Mouse (Mus musculus) myocyte (in vitro differentiated cells): ENCODE data around the gene Dmac2. TPM values are rescaled to one million over a fixed set of nuclear protein-coding genes. Genes with fewer than 3 reads are reported as not detected.

Experiments used
- H3K27me3 ChIP-seq: one replicate; pipeline ENCODE4 v1.6.1; 2011; ENCODE audit not compliant: control insufficient read depth, insufficient read depth, insufficient read length
- H3K36me3 ChIP-seq: one replicate; pipeline ENCODE4 v1.6.1; 2011; ENCODE audit not compliant: control insufficient read depth, insufficient read depth
- H3K4me2 ChIP-seq: one replicate; pipeline ENCODE4 v1.6.1; 2011; ENCODE audit warnings: low read depth, control low read depth
- H3K4me3 ChIP-seq: one replicate; pipeline ENCODE4 v1.5.1; 2011; ENCODE audit warnings: mild to moderate bottlenecking, control low read depth, moderate library complexity
- H3K79me2 ChIP-seq: one replicate; pipeline ENCODE4 v1.6.1; 2011; ENCODE audit not compliant: control insufficient read depth, insufficient read depth
- H3ac ChIP-seq: one replicate; pipeline ENCODE4 v1.6.1; 2011; ENCODE audit not compliant: control insufficient read depth, insufficient read length
- CEBPB ChIP-seq: IDR thresholded peaks from 2 replicates; pipeline ENCODE4 v1.6.1; 2011; ENCODE audit warnings: mild to moderate bottlenecking, moderate library complexity; ENCODE audit not compliant: poor library complexity, insufficient read depth, severe bottlenecking
- E2F4 ChIP-seq: IDR thresholded peaks from one replicate; pipeline ENCODE4 v1.6.1; 2011; ENCODE audit warnings: mild to moderate bottlenecking, control low read depth, moderate library complexity; ENCODE audit not compliant: insufficient read depth
- MAX ChIP-seq: IDR thresholded peaks from one replicate; pipeline ENCODE4 v1.6.1; 2011; ENCODE audit warnings: low read depth, mild to moderate bottlenecking, control low read depth
- MYOD1 ChIP-seq, 3 experiments: IDR thresholded peaks; one replicate each; pipeline ENCODE4 v1.6.1; 2011; ENCODE audit warnings: control low read depth in 2 of 3, low read depth in 2 of 3, mild to moderate bottlenecking in 2 of 3, moderate library complexity in 1 of 3; ENCODE audit not compliant: insufficient read length in 2 of 3, control insufficient read depth in 1 of 3
- MYOG ChIP-seq, 3 experiments: IDR thresholded peaks; one replicate each; pipeline ENCODE4 v1.6.1; 2011; ENCODE audit warnings: control low read depth in 2 of 3, low read depth in 2 of 3, mild to moderate bottlenecking in 2 of 3; ENCODE audit not compliant: insufficient read length in 2 of 3, control insufficient read depth in 1 of 3, insufficient read depth in 1 of 3
- POLR2A ChIP-seq: IDR thresholded peaks from one replicate; pipeline ENCODE4 v1.6.1; 2011; ENCODE audit warnings: low read depth, mild to moderate bottlenecking, control low read depth, moderate library complexity; ENCODE audit not compliant: insufficient read length
- POLR2AphosphoS2 ChIP-seq: IDR thresholded peaks from one replicate; pipeline ENCODE4 v1.6.1; 2011; ENCODE audit warnings: low read depth, control low read depth; ENCODE audit not compliant: insufficient read length
- REST ChIP-seq: IDR thresholded peaks from one replicate; pipeline ENCODE4 v1.6.1; 2011; ENCODE audit warnings: mild to moderate bottlenecking, control low read depth, moderate library complexity; ENCODE audit not compliant: insufficient read depth, insufficient read length
- SRF ChIP-seq: IDR thresholded peaks from one replicate; pipeline ENCODE4 v1.6.1; 2011; ENCODE audit warnings: low read depth; ENCODE audit not compliant: control insufficient read depth, insufficient read length
- TCF12 ChIP-seq: IDR thresholded peaks from one replicate; pipeline ENCODE4 v1.6.1; 2011; ENCODE audit warnings: mild to moderate bottlenecking, control low read depth; ENCODE audit not compliant: poor library complexity, insufficient read depth, severe bottlenecking
- TCF3 ChIP-seq: IDR thresholded peaks from one replicate; pipeline ENCODE4 v1.6.1; 2011; ENCODE audit warnings: low read depth, control low read depth; ENCODE audit not compliant: insufficient read length
- USF1 ChIP-seq: IDR thresholded peaks from one replicate; pipeline ENCODE4 v1.6.1; 2011; ENCODE audit warnings: low read depth, mild to moderate bottlenecking, control low read depth, moderate library complexity
- polyA plus RNA-seq: library from polyadenylated mRNA; unstranded; fragments of >200 nt; fragmentation: generic; extraction: Trizol; gene quantifications from one replicate; pipeline ENCODE4 v1.2.1, GENCODE M21; 2012; ENCODE audit warnings: missing spikeins

The Dmac2 gene
- polyA plus RNA-seq, 1 experiment, result 13.0 TPM

GRCm38 (mm10) chr7:25620751-25621150 lies 1.5 kb downstream of the Dmac2 start:
- Histone ChIP-seq H3K79me2 (no peaks in the 10 kb centered on the region), H3K4me3 (no peak overlapping the region), H3K27me3 (peaks cover 4% of the 10 kb centered on the region), H3ac (no peak overlapping the region), H3K4me2 (no peak overlapping the region), H3K36me3 (no peaks in the 10 kb centered on the region)
- TF ChIP-seq TCF3, result no peak

GRCm38 (mm10) chr7:25623857-25624370 lies 4.7 kb downstream of the Dmac2 start:
- H3K4me2 ChIP-seq, result no peak overlapping the region
- no peaks in the 10 kb centered on the region for H3K27me3 ChIP-seq
- no peaks in the 10 kb centered on the region for H3K36me3 ChIP-seq
- TF ChIP-seq POLR2A (no peak), MYOG (IDR thresholded peaks at IDR 0.05; ENCODE audit: control insufficient read depth in 1 of 3, insufficient read depth in 1 of 3, insufficient read length in 2 of 3, low read depth in 2 of 3) (no peak), TCF12 (no peak)
- H3K4me3 ChIP-seq, result no peak overlapping the region
- no peaks in the 10 kb centered on the region for H3K79me2 ChIP-seq
- H3ac ChIP-seq, result no peak overlapping the region

GRCm38 (mm10) chr7:25624851-25625250 lies 5.6 kb downstream of the Dmac2 start:
- no peak overlapping the region for H3ac ChIP-seq
- H3K4me3 ChIP-seq, result no peak overlapping the region
- H3K4me2 ChIP-seq, result no peak overlapping the region
- TF ChIP-seq MYOD1 (IDR thresholded peaks at IDR 0.05; ENCODE audit: control insufficient read depth in 1 of 3, insufficient read length in 2 of 3, low read depth in 2 of 3) (peak; percentile 53 to 98 (median 96)), MYOG (IDR thresholded peaks at IDR 0.05; ENCODE audit: control insufficient read depth in 1 of 3, insufficient read depth in 1 of 3, insufficient read length in 2 of 3, low read depth in 2 of 3) (peak in 2 of 3 experiments; percentile 79 to 88), POLR2AphosphoS2 (no peak), MAX (no peak), SRF (no peak), TCF12 (peak; percentile 5), POLR2A (no peak), TCF3 (peak; percentile 47), USF1 (no peak), REST (no peak), CEBPB (no peak), E2F4 (no peak)
- H3K36me3 ChIP-seq, result no peaks in the 10 kb centered on the region
- no peaks in the 10 kb centered on the region for H3K79me2 ChIP-seq
- H3K27me3 ChIP-seq, result no peaks in the 10 kb centered on the region

- Histone ChIP-seq H3K4me2 (no peak overlapping the region), H3ac (no peak overlapping the region), H3K79me2 (no peaks in the 10 kb centered on the region), H3K27me3 (no peaks in the 10 kb centered on the region), H3K36me3 (no peaks in the 10 kb centered on the region), H3K4me3 (no peak overlapping the region)
- TF ChIP-seq E2F4, result no peak
- no peak for TF ChIP-seq TCF3
- no peak for TF ChIP-seq POLR2A
- TF ChIP-seq MAX, result no peak
- no peak for TF ChIP-seq SRF
- no peak for TF ChIP-seq POLR2AphosphoS2
- no peak for TF ChIP-seq MYOG (IDR thresholded peaks at IDR 0.05; ENCODE audit: control insufficient read depth in 1 of 3, insufficient read depth in 1 of 3, insufficient read length in 2 of 3, low read depth in 2 of 3)
- TF ChIP-seq MYOD1 (IDR thresholded peaks at IDR 0.05; ENCODE audit: control insufficient read depth in 1 of 3, insufficient read length in 2 of 3, low read depth in 2 of 3), result no peak
- no peak for TF ChIP-seq USF1
- TF ChIP-seq TCF12, result no peak
- no peak for TF ChIP-seq REST
- TF ChIP-seq CEBPB, result no peak
These were observed 6.5 kb downstream of the Dmac2 start for GRCm38 (mm10) chr7:25625594-25626250.

- no peaks in the 10 kb centered on the region for H3K27me3 ChIP-seq
- no peaks in the 10 kb centered on the region for H3K36me3 ChIP-seq
- H3K4me3 ChIP-seq, result peak within 1 kb of the TSS; percentile 16
- no peaks in the 10 kb centered on the region for H3K79me2 ChIP-seq
- peak within 1 kb of the TSS; percentile 89 for H3K4me2 ChIP-seq
- no peak within 1 kb of the TSS for H3ac ChIP-seq
- TF ChIP-seq MYOG (IDR thresholded peaks at IDR 0.05; ENCODE audit: control insufficient read depth in 1 of 3, insufficient read depth in 1 of 3, insufficient read length in 2 of 3, low read depth in 2 of 3) (no peak), E2F4 (no peak), CEBPB (no peak), MAX (no peak), POLR2A (no peak), TCF3 (no peak), USF1 (no peak), POLR2AphosphoS2 (no peak), MYOD1 (IDR thresholded peaks at IDR 0.05; ENCODE audit: control insufficient read depth in 1 of 3, insufficient read length in 2 of 3, low read depth in 2 of 3) (no peak), TCF12 (no peak), REST (no peak), SRF (no peak)
These were observed 7.6 kb downstream of the Dmac2 start, which contains the start of gene B3gnt8 for GRCm38 (mm10) chr7:25626509-25627430. Gene B3gnt8 (plus strand): TSS chr7:25626654.
